Mouse (Mus musculus) fat pad, adult 2 months (tissue): ENCODE data around the gene AC161166.1.
"Not testable (repeated sequence)": the region's sequence is repeated elsewhere in the genome, so short reads cannot be mapped to it uniquely, and the experiment has no call there.

Experiments used
- DNase-seq: peaks from one replicate; pipeline ENCODE4 v3.0.0-alpha.2; 2011; ENCODE audit warnings: low read depth, low spot score; ENCODE audit errors: extremely low read depth

Gene AC161166.1

GRCm38 (mm10) chr7:24528861-24529260, 16.6 kb upstream of the AC161166.1 start:
- no peak for DNase-seq

DNA sequence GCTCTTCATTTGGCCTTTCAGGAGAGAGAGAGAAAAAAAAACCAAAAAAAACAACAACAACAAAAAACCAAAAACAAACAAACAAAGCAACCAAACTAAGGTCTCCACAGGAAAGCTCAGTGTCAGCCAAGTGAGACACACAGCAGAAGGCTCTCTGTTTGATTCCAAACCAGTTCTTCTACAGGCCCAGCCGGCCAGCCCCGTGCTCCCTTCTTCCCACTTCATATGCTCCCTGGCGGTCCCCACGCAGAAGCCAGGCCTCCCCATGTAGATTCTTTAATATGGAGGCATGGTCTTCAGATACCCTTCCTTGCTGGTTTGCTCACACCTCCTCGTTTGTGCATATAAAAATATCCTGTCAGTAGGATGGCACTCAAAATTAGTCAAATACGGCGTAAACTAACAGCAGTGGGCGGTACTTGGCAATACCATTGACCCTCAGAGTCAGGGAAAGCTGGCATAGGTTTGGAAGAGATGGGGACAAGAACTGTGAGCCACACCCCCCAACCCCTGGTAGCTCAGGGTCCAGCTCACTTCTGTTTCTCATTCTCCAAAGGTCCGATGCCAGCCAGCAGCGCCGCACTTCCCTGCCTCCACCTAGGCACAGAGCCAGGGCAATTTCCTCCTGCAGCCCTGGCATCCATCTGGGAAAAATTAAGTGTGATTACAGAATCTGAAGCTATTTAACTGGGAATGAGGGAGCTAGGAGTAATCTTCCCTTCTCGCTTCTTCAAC, 13.6 kb upstream of the AC161166.1 start:
- DNase-seq, result no peak

DNA sequence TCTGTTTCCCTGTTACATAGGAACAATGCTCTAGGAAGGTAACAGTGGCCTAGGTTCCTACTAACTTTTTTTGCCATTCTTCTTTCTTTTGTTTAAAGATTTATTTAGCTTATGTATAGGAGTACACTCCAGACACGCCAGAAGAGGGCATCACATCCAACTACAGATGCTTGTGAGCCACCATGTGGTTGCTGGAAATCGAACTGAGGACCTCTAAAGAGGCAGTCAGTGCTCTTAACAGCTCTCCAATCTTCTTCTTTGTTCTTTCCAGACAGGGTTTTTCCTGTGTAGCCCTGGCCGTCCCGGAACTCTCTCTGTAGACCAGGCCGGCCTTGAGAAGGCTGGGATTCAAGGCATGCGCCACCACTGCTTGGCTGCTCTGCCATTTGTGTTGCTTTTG, 12.7 kb upstream of the AC161166.1 start:
- DNase-seq, result no peak

DNA sequence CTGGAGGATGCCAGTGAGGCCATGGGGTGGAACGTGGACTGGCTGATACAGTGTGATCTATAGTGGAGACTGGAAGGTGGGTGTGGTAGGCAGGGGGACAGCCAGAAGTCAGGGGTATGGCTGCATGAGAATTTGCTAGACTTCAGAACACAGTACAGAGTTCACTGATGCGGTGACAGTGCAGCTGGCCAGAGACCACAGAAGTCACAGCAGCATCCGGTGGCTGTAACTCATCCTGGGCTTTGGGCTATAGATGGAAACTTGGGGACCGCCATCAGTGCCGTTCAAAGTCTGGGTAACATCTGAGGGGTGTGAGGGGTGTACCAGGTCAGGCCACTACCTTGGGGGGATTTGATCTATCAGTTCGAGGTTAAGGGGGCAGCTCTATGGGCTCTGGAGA, 11.5 kb upstream of the AC161166.1 start:
- no peak for DNase-seq

GRCm38 (mm10) chr7:24522805-24523204, 10.6 kb upstream of the AC161166.1 start:
- DNase-seq, result no peak

GRCm38 (mm10) chr7:24520054-24520453, 7.8 kb upstream of the AC161166.1 start:
- not testable (repeated sequence) for DNase-seq

DNA sequence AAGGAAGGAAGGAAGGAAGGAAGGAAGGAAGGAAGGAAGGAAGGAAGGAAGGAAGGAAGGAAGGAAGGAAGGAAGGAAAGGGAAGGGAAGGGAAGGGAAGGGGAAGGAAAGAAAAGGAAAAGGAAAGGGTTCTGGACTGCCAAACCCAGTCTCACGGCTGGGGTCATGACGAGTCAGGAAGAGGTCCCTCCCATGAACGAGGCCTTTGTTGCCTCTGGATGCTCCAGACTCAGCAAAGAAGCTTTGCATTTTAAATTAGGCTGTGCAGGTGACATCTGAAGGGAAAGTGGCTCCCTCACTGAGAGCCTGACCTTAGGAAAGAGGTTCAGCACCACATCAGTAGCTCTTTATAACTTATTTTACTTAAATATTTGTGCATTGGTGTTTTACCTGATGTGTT, 6.9 kb upstream of the AC161166.1 start:
- DNase-seq, result no peak

- DNase-seq, result no peak
Observed at GRCm38 (mm10) chr7:24517654-24518053, 5.4 kb upstream of the AC161166.1 start.

- DNase-seq, result no peak
Observed at GRCm38 (mm10) chr7:24517077-24517476, 4.8 kb upstream of the AC161166.1 start.

DNA sequence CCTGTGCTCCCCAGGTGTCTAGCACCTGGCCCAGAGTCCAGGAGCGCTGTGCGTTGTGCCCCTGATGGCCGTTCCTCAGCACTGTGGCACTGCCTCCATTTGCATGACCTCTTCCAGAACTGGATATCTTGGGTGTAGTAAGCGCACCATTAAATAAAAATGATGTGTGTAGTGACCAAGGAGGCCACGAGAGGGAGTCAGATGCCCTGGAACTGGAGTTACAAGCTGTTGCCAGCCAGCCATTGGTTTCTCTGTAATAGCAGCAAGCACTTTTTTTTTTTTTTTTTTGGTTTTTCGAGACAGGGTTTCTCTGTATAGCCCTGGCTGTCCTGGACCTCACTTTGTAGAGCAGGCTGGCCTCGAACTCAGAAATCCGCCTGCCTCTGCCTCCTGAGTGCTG, 4.1 kb upstream of the AC161166.1 start:
- not testable (repeated sequence) for DNase-seq

DNA sequence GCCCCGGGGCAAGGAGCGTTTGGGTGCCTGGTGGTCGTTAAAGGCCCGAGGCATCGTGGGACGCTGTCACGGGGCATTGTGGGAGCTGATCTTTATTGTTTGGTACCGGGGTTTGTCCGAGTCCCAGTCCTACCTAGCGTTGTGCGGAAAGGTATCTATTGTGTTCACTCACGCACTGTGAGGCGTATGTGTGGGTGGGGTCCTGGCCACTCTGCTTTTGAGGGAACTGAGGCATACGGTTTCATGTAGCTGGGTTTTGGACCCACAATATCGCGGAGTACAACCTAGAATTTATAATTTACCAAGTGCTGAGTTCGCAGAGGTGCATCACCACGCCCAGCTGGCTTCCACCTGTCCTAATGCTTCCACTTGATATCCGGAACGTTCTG, 4.5 kb downstream of the AC161166.1 start:
- DNase-seq, result no peak

DNA sequence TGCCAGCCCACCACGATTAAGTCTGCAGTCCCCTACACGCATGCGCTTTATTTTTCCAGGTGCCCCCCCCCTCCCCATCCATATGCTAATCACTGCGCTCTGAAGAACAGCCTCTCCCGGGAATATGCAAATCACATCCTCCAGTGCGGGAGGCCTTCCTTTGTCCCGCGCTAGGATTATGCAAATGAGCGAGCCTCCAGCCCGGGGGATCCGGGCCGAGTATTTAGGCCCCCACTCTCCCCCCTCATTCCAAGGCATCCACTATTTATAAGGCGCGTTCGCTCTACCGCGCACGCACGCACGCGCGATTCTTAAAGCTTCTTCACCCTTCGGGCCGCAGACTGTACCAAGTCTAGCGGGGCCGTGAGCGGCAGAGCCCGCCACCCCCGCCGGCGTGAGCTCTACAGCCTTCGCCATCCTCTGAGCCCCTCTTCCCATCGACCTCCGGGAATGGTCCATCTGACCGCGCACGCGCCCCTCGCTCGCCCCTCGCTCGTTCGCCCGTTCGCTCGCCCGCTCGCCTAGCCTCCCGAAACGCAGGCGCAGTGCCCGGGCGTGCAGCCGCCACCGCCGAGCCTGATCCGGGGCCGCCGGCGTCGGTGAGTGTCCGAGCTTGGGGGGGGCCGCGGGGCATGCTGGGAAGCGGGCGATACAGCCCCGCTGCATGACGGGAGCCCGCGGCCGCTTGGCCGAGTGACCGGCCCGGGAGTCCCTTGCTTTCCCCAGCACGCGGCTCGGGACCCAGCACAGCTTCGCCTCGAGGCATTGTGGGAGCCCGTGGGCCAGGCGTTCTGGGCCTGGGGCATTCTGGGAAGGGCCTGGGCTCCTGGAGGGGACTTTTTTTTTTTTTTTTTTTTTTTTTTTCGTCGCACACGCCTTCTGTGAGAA, 5.2 kb downstream of the AC161166.1 start, which contains the start of gene Zfp428:
TSS of gene Zfp428 (plus strand) at position 169 of the 888 bp plus-strand sequence.
- DNase-seq, result no peak

- peak; percentile 78 for DNase-seq
Observed at GRCm38 (mm10) chr7:24506476-24506837, 5.8 kb downstream of the AC161166.1 start.

DNA sequence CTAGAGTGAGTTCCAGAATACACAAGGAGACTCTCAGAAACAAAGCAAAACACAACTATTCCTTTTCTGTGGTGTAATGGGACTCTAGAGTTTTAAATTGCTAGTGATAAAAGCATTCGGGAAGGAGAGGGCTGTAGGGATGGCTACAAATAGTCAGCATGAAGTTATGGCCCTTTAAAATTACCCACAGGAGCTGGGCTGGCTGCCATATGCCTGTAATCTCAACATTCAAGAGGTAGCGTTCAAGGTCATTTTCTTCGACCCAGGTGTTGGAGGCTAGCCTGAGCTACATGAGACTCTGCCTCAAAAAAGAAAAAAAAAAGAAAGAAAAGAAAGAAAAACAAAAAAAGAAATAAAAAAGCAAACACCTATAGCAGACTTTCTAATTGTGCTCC, 6.2 kb downstream of the AC161166.1 start:
- no peak for DNase-seq

DNA sequence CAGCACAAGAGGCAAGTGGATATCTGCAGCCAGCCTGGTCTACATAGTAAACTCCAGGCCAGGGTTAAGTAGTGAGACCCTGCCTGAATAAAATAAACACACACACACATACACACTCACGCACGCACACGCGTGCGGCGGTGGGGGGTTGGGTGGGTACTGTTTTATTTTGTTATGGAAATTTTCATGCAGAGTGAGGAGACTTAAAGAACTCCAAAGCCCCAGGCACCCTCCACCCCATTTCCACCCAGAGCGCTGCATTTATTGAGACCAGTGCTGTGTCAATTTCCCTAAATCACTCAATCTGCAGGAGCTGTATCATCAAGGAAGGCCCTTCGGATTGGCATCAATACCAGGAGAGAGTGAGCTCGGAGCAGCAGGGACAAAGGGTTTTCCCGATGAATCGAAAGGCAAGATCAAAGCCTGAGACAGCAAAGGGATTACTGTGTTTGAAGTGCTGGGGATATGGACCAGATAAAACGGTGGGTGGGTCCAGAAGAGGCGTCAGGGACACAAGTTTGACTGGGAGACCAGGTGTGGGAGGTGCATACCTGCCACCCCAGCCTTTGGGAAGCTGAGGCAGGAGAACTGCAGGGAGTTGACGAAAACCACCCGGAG, 6.7 kb downstream of the AC161166.1 start:
- DNase-seq, result no peak

GRCm38 (mm10) chr7:24504868-24505267, 7.4 kb downstream of the AC161166.1 start:
- no peak for DNase-seq

- DNase-seq, result no peak
Observed at GRCm38 (mm10) chr7:24504004-24504403, 8.3 kb downstream of the AC161166.1 start.

DNA sequence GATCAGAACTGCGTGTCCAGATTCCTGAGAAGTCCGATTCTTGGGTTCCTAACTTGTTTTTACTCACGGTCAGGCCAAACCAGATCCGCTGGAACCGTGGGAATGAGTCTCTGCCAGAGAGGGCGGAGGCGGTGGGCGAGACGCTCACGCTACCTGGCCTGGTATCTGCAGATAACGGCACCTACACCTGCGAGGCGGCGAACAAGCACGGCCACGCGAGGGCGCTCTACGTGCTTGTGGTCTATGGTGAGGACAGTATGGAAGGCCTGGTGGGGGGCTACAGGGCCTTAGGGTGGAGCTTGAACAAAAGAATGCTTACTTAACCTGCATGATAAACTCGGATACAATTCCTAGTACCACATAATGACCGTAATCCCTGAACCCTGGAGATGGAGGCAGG, 10.8 kb downstream of the AC161166.1 start:
- DNase-seq, result no peak

- no peak for DNase-seq
Observed at GRCm38 (mm10) chr7:24500929-24501328, 11.3 kb downstream of the AC161166.1 start.

- DNase-seq, result no peak
Observed at GRCm38 (mm10) chr7:24499856-24500577, 12.2 kb downstream of the AC161166.1 start.

DNA sequence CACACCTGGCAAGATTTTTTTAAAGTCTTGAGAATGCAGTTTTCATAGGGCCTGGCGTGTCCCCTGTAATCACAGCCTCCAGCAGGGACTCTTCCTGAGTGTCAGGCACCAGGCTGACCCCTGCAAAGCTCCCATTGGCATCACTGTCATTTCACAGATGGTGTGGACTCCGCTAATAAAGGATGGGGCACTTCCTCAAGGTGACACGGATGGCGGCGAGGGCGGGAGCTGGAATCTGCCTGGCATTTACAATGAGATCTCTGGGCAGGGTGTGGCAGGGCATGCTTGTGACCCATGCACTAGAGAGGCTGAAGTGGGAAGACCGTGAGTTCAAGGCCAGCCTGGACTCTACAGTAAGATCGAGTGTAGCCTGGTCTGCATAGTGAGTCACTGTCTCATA, 24.0 kb downstream of the AC161166.1 start:
- no peak for DNase-seq
